Mouse (Mus musculus) fibroblast of lung, adult 2 months (primary cell): ENCODE measurements around the gene Pcolce.

Experiments used
- DNase-seq: peaks from one replicate; pipeline ENCODE4 v3.0.0-alpha.2; 2011; ENCODE audit warnings: low read depth

The Pcolce gene

GRCm38 (mm10) chr5:137595921-137596320 is 17.7 kb downstream of the Pcolce start:
- DNase-seq, result no peak

- no peak for DNase-seq
Measured at GRCm38 (mm10) chr5:137590507-137590906, 23.1 kb downstream of the Pcolce start.

- DNase-seq, result no peak
Measured at GRCm38 (mm10) chr5:137584976-137585375, 28.6 kb downstream of the Pcolce start.

- no peak for DNase-seq
Measured at GRCm38 (mm10) chr5:137583670-137584169, 29.9 kb downstream of the Pcolce start.

- no peak for DNase-seq
Measured at GRCm38 (mm10) chr5:137582702-137583101, 30.9 kb downstream of the Pcolce start.

GRCm38 (mm10) chr5:137580246-137580645 is 33.3 kb downstream of the Pcolce start:
- DNase-seq, result no peak

GRCm38 (mm10) chr5:137574470-137574901 is 39.1 kb downstream of the Pcolce start:
- DNase-seq, result no peak

GRCm38 (mm10) chr5:137570691-137571586 is 42.6 kb downstream of the Pcolce start:
- DNase-seq, result no peak

GRCm38 (mm10) chr5:137570181-137570580 is 43.4 kb downstream of the Pcolce start:
- no peak for DNase-seq

- DNase-seq, result no peak
Measured at GRCm38 (mm10) chr5:137569665-137570064, 43.9 kb downstream of the Pcolce start, which contains the start of gene Tfr2. TSS of gene Tfr2 (plus strand) at chr5:137569840.

GRCm38 (mm10) chr5:137569031-137569430 is 44.6 kb downstream of the Pcolce start:
- DNase-seq, result no peak

- no peak for DNase-seq
Measured at GRCm38 (mm10) chr5:137568223-137568798, 45.3 kb downstream of the Pcolce start.

- DNase-seq, result no peak
Measured at GRCm38 (mm10) chr5:137566416-137566815, 47.2 kb downstream of the Pcolce start.

- no peak for DNase-seq
Measured at GRCm38 (mm10) chr5:137565744-137566143, 47.8 kb downstream of the Pcolce start.

GRCm38 (mm10) chr5:137562965-137563364 is 50.6 kb downstream of the Pcolce start:
- DNase-seq, result no peak

- no peak for DNase-seq
Measured at GRCm38 (mm10) chr5:137561556-137561955, 52.0 kb downstream of the Pcolce start.
